Mouse (Mus musculus): Measurements from ENCODE around the gene Kif24. TPM values are rescaled to one million over a fixed set of nuclear protein-coding genes. Genes with fewer than 3 reads are reported as not detected.

The Kif24 gene
- total and polyA plus RNA-seq, 3 experiments, result 7.0 to 47.8 (median 21.6) TPM

GRCm38 (mm10) chr4:41390122-41390521, 74.6 kb downstream of the Kif24 start:
- Histone ChIP-seq H3K27me3 (ENCODE audit: insufficient read depth, low read length) (no peaks in the 10 kb centered on the region), H3K36me3 (replicated peaks) (peaks cover 93% of the 10 kb centered on the region), H3K4me3 (ENCODE audit: low read depth, low read length) (no peak overlapping the region), H3K9me3 (replicated peaks) (no peaks in the 10 kb centered on the region), H3K4me1 (ENCODE audit: insufficient read depth, low read depth, low read length) (peaks cover 30% of the 10 kb centered on the region)
- ATAC-seq (ENCODE audit: extremely low read depth, insufficient number of reproducible peaks, low FRiP score, poor library complexity, severe bottlenecking) (0 out of 2 replicates have a peak, but pooled peaks have one; percentile 35), DNase-seq (ENCODE audit: low spot score) (peak; percentile 35)
- TF ChIP-seq CTCF (IDR thresholded peaks at IDR 0.05; ENCODE audit: low read depth, low read length) (peak; percentile 91), TAL1 (conservative IDR thresholded peaks at IDR 0.05; ENCODE audit: low read depth, low read length) (no peak)

GRCm38 (mm10) chr4:41389240-41389639, 75.4 kb downstream of the Kif24 start:
- no peak for ATAC-seq (ENCODE audit: extremely low read depth, insufficient number of reproducible peaks, low FRiP score, poor library complexity, severe bottlenecking)
- Histone ChIP-seq H3K36me3 (replicated peaks) (peaks cover 90% of the 10 kb centered on the region), H3K4me3 (ENCODE audit: low read depth, low read length) (no peak overlapping the region), H3K27me3 (ENCODE audit: insufficient read depth, low read length) (no peaks in the 10 kb centered on the region), H3K4me1 (ENCODE audit: insufficient read depth, low read depth, low read length) (peaks cover 30% of the 10 kb centered on the region), H3K9me3 (replicated peaks) (no peaks in the 10 kb centered on the region)
- TF ChIP-seq GATA2 (IDR thresholded peaks at IDR 0.05; ENCODE audit: borderline replicate concordance, low read depth, low read length), result no peak
- no peak for TF ChIP-seq GATA1 (IDR thresholded peaks at IDR 0.05; ENCODE audit: borderline replicate concordance, low read length)
- TF ChIP-seq TAL1 (conservative IDR thresholded peaks at IDR 0.05; ENCODE audit: low read depth, low read length), result no peak
- TF ChIP-seq POLR2AphosphoS5 (IDR thresholded peaks at IDR 0.05; ENCODE audit: insufficient replicate concordance, low read depth, low read length), result no peak
- no peak for TF ChIP-seq CTCF (IDR thresholded peaks at IDR 0.05; ENCODE audit: low read depth, low read length)
- DNase-seq (ENCODE audit: low spot score), result no peak

GRCm38 (mm10) chr4:41388616-41389015, 76.1 kb downstream of the Kif24 start:
- H3K27me3 ChIP-seq (ENCODE audit: insufficient read depth, low read length), result no peaks in the 10 kb centered on the region
- TF ChIP-seq CTCF (IDR thresholded peaks at IDR 0.05; ENCODE audit: low read depth, low read length) (no peak), GATA2 (IDR thresholded peaks at IDR 0.05; ENCODE audit: borderline replicate concordance, low read depth, low read length) (no peak), POLR2AphosphoS5 (IDR thresholded peaks at IDR 0.05; ENCODE audit: insufficient replicate concordance, low read depth, low read length) (no peak), GATA1 (IDR thresholded peaks at IDR 0.05; ENCODE audit: borderline replicate concordance, low read length) (no peak), TAL1 (conservative IDR thresholded peaks at IDR 0.05; ENCODE audit: low read depth, low read length) (no peak)
- peaks cover 30% of the 10 kb centered on the region for H3K4me1 ChIP-seq (ENCODE audit: insufficient read depth, low read depth, low read length)
- H3K36me3 ChIP-seq (replicated peaks), result peaks cover 90% of the 10 kb centered on the region
- no peaks in the 10 kb centered on the region for H3K9me3 ChIP-seq (replicated peaks)
- no peak for DNase-seq (ENCODE audit: low spot score)
- ATAC-seq (ENCODE audit: extremely low read depth, insufficient number of reproducible peaks, low FRiP score, poor library complexity, severe bottlenecking), result no peak
- H3K4me3 ChIP-seq (ENCODE audit: low read depth, low read length), result no peak overlapping the region

GRCm38 (mm10) chr4:41387755-41388469, 76.8 kb downstream of the Kif24 start:
- peaks cover 90% of the 10 kb centered on the region for H3K36me3 ChIP-seq (replicated peaks)
- H3K4me3 ChIP-seq (ENCODE audit: low read depth, low read length), result no peak overlapping the region
- no peaks in the 10 kb centered on the region for H3K27me3 ChIP-seq (ENCODE audit: insufficient read depth, low read length)
- TF ChIP-seq GATA2 (IDR thresholded peaks at IDR 0.05; ENCODE audit: borderline replicate concordance, low read depth, low read length), result no peak
- TF ChIP-seq CTCF (IDR thresholded peaks at IDR 0.05; ENCODE audit: low read depth, low read length), result no peak
- no peak for TF ChIP-seq GATA1 (IDR thresholded peaks at IDR 0.05; ENCODE audit: borderline replicate concordance, low read length)
- no peak for TF ChIP-seq TAL1 (conservative IDR thresholded peaks at IDR 0.05; ENCODE audit: low read depth, low read length)
- TF ChIP-seq POLR2AphosphoS5 (IDR thresholded peaks at IDR 0.05; ENCODE audit: insufficient replicate concordance, low read depth, low read length), result no peak
- peaks cover 30% of the 10 kb centered on the region for H3K4me1 ChIP-seq (ENCODE audit: insufficient read depth, low read depth, low read length)
- no peak; the same call in 1 of the 2 replicates for ATAC-seq (ENCODE audit: extremely low read depth, insufficient number of reproducible peaks, low FRiP score, poor library complexity, severe bottlenecking)
- H3K9me3 ChIP-seq (replicated peaks), result no peaks in the 10 kb centered on the region
- DNase-seq (ENCODE audit: low spot score), result peak; percentile 30

GRCm38 (mm10) chr4:41386412-41386975, 78.2 kb downstream of the Kif24 start:
- DNase-seq (ENCODE audit: low spot score) (no peak), ATAC-seq (ENCODE audit: extremely low read depth, insufficient number of reproducible peaks, low FRiP score, poor library complexity, severe bottlenecking) (no peak)
- no peaks in the 10 kb centered on the region for H3K27me3 ChIP-seq (ENCODE audit: insufficient read depth, low read length)
- H3K36me3 ChIP-seq (replicated peaks), result peaks cover 87% of the 10 kb centered on the region
- peaks cover 35% of the 10 kb centered on the region for H3K4me1 ChIP-seq (ENCODE audit: insufficient read depth, low read depth, low read length)
- H3K4me3 ChIP-seq (ENCODE audit: low read depth, low read length), result no peak overlapping the region
- peaks cover 4% of the 10 kb centered on the region for H3K9me3 ChIP-seq (replicated peaks)
- TF ChIP-seq POLR2AphosphoS5 (IDR thresholded peaks at IDR 0.05; ENCODE audit: insufficient replicate concordance, low read depth, low read length), result no peak
- TF ChIP-seq GATA2 (IDR thresholded peaks at IDR 0.05; ENCODE audit: borderline replicate concordance, low read depth, low read length), result no peak
- TF ChIP-seq TAL1 (conservative IDR thresholded peaks at IDR 0.05; ENCODE audit: low read depth, low read length), result no peak
- TF ChIP-seq GATA1 (IDR thresholded peaks at IDR 0.05; ENCODE audit: borderline replicate concordance, low read length), result no peak
- TF ChIP-seq CTCF (IDR thresholded peaks at IDR 0.05; ENCODE audit: low read depth, low read length), result no peak

GRCm38 (mm10) chr4:41381213-41381950, 83.3 kb downstream of the Kif24 start:
- Histone ChIP-seq H3K9me3 (replicated peaks) (peaks cover 4% of the 10 kb centered on the region), H3K36me3 (replicated peaks) (peaks cover 79% of the 10 kb centered on the region), H3K4me1 (ENCODE audit: insufficient read depth, low read depth, low read length) (peaks cover 28% of the 10 kb centered on the region), H3K4me3 (ENCODE audit: low read depth, low read length) (no peak overlapping the region; the same call in 1 of the 2 replicates), H3K27me3 (ENCODE audit: insufficient read depth, low read length) (no peaks in the 10 kb centered on the region)
- DNase-seq (ENCODE audit: low spot score) (no peak), ATAC-seq (ENCODE audit: extremely low read depth, insufficient number of reproducible peaks, low FRiP score, poor library complexity, severe bottlenecking) (peak; percentile 90)
- TF ChIP-seq TAL1 (conservative IDR thresholded peaks at IDR 0.05; ENCODE audit: low read depth, low read length) (peak; percentile 64), GATA2 (IDR thresholded peaks at IDR 0.05; ENCODE audit: borderline replicate concordance, low read depth, low read length) (no peak), CTCF (IDR thresholded peaks at IDR 0.05; ENCODE audit: low read depth, low read length) (no peak)

Measured in G1E (cell line).